14 mouse cellular contexts compared by ENCODE assay signal in genomic region chr14:122881699-122882098, GRCm38 (mm10). TPM values are rescaled to one million over a fixed set of nuclear protein-coding genes. Genes with fewer than 3 reads are reported as not detected.
DNase-seq lines count a peak whose midpoint lies in the region; ATAC-seq and TF ChIP-seq lines count a peak whose summit lies in the region.
"Had no signal": no experiment of that assay in that cellular context is flagged by ENCODE, and none has a peak within 500 bp of the region (broad histone marks: within the 10 kb centered on the region; RNA-seq: fewer than 3 reads in every experiment).

No protein-coding gene starts in this region.

- H3K27ac ChIP-seq in midbrain, embryonic 10.5 days (replicated peaks): peak overlapping the region; percentile 66
- H3K27ac ChIP-seq in midbrain, postnatal 0 days (ENCODE audit: low read depth, low read length): no peak overlapping the region
- H3K27ac ChIP-seq in forebrain, embryonic 16.5 days (ENCODE audit: low read length): peak overlapping the region; percentile 30; the same call in 1 of the 2 replicates
- 0 out of 2 replicates have a peak overlapping the region, but pooled peaks have one; percentile 7 for H3K27ac ChIP-seq in limb, embryonic 12.5 days
- H3K27ac ChIP-seq: stomach, embryonic 15.5 days had no signal

- no peak for DNase-seq in midbrain, embryonic 10.5 days (ENCODE audit: low spot score)
- no peak for DNase-seq in midbrain, postnatal 0 days (ENCODE audit: low spot score)
- DNase-seq in frontal cortex, postnatal 10 days (ENCODE audit: low spot score in 2 of 2): no peak
- DNase-seq in lung, adult 2 months: no peak
- DNase-seq in gastrocnemius, adult 8-10 months (ENCODE audit: low spot score in 2 of 2): no peak
- DNase-seq: gastrocnemius, postnatal 10 days; kidney, postnatal 14 days; liver; right cerebral cortex, postnatal 4 days; thymus, postnatal 25 days had no signal

- no peak overlapping the region for H3K4me3 ChIP-seq in midbrain, embryonic 10.5 days
- H3K4me3 ChIP-seq in midbrain, postnatal 0 days (ENCODE audit: low read depth, low read length): no peak overlapping the region
- H3K4me3 ChIP-seq in forebrain, embryonic 16.5 days (replicated peaks; ENCODE audit: low read length): no peak overlapping the region
- no peak overlapping the region for H3K4me3 ChIP-seq in limb, embryonic 12.5 days (replicated peaks)
- no peak overlapping the region for H3K4me3 ChIP-seq in lung, adult 2 months (replicated peaks; ENCODE audit: extremely low read depth, low read depth, low read length)
- H3K4me3 ChIP-seq: stomach, embryonic 15.5 days had no signal

- H3K36me3 ChIP-seq in midbrain, embryonic 10.5 days: no peaks in the 10 kb centered on the region
- no peaks in the 10 kb centered on the region for H3K36me3 ChIP-seq in midbrain, postnatal 0 days (ENCODE audit: insufficient read depth, low read length)
- H3K36me3 ChIP-seq in forebrain, embryonic 16.5 days (ENCODE audit: control insufficient read depth, insufficient read depth): no peaks in the 10 kb centered on the region
- H3K36me3 ChIP-seq in limb, embryonic 12.5 days: no peaks in the 10 kb centered on the region

- H3K9me3 ChIP-seq in midbrain, embryonic 10.5 days (replicated peaks): no peaks in the 10 kb centered on the region
- H3K9me3 ChIP-seq in midbrain, postnatal 0 days (ENCODE audit: low read length): no peaks in the 10 kb centered on the region
- no peaks in the 10 kb centered on the region for H3K9me3 ChIP-seq in forebrain, embryonic 16.5 days (ENCODE audit: control insufficient read depth, low read length)
- H3K9me3 ChIP-seq in limb, embryonic 12.5 days: no peaks in the 10 kb centered on the region
- H3K9me3 ChIP-seq: stomach, embryonic 15.5 days had no signal

- no peak for TF ChIP-seq CTCF in midbrain, postnatal 0 days (IDR thresholded peaks at IDR 0.05)
- TF ChIP-seq CTCF in lung, adult 2 months (IDR thresholded peaks at IDR 0.05; ENCODE audit: insufficient read depth, low read length): no peak

- ATAC-seq in midbrain, postnatal 0 days (ENCODE audit: low FRiP score): no peak
- ATAC-seq in forebrain, embryonic 16.5 days: no peak
- no peak for ATAC-seq in limb, embryonic 12.5 days (ENCODE audit: insufficient number of reproducible peaks, insufficient read depth, low FRiP score, low TSS enrichment, low read depth)

- H3K27me3 ChIP-seq in midbrain, embryonic 10.5 days (ENCODE audit: low read depth, poor library complexity, severe bottlenecking): peaks cover 3% of the 10 kb centered on the region; the same call in 1 of the 2 replicates
- no peaks in the 10 kb centered on the region for H3K27me3 ChIP-seq in midbrain, postnatal 0 days (ENCODE audit: insufficient read depth, low read length)
- peaks cover 6% of the 10 kb centered on the region; the same call in 1 of the 2 replicates for H3K27me3 ChIP-seq in forebrain, embryonic 16.5 days (replicated peaks; ENCODE audit: control insufficient read depth, insufficient read depth, low read length)
- H3K27me3 ChIP-seq in limb, embryonic 12.5 days: peaks cover 8% of the 10 kb centered on the region
- H3K27me3 ChIP-seq: stomach, embryonic 15.5 days had no signal

- peaks cover 30% of the 10 kb centered on the region for H3K4me1 ChIP-seq in midbrain, embryonic 10.5 days
- 0 out of 2 replicates have a peak, but pooled peaks cover 7% of the 10 kb centered on the region for H3K4me1 ChIP-seq in midbrain, postnatal 0 days (ENCODE audit: insufficient read depth, low read length)
- peaks cover 45% of the 10 kb centered on the region for H3K4me1 ChIP-seq in forebrain, embryonic 16.5 days (replicated peaks; ENCODE audit: control insufficient read depth, insufficient read depth, low read length)
- peaks cover 26% of the 10 kb centered on the region for H3K4me1 ChIP-seq in limb, embryonic 12.5 days (replicated peaks)
- no peaks in the 10 kb centered on the region for H3K4me1 ChIP-seq in lung, adult 2 months (ENCODE audit: control insufficient read depth, insufficient read depth, low read length)

- no peak overlapping the region for H3K9ac ChIP-seq in midbrain, postnatal 0 days (replicated peaks; ENCODE audit: low read length, poor library complexity, severe bottlenecking)
- H3K9ac ChIP-seq in forebrain, embryonic 16.5 days (replicated peaks; ENCODE audit: low read depth, low read length): no peak overlapping the region
- H3K9ac ChIP-seq in limb, embryonic 12.5 days (replicated peaks): no peak overlapping the region
- H3K9ac ChIP-seq: stomach, embryonic 15.5 days had no signal

- 71% methylated on average over 2 of the region's 2 CpGs for WGBS in midbrain, embryonic 10.5 days
- WGBS in midbrain, postnatal 0 days: 61% methylated on average over 2 of the region's 2 CpGs
- 76% methylated on average over 2 of the region's 2 CpGs for WGBS in forebrain, embryonic 16.5 days
- WGBS in limb, embryonic 12.5 days: 61% methylated on average over 2 of the region's 2 CpGs
- WGBS in lung, adult 2 months: 83% methylated on average over 2 of the region's 2 CpGs

- H3K4me2 ChIP-seq in midbrain, postnatal 0 days (ENCODE audit: low read depth, low read length, poor library complexity, severe bottlenecking): no peak overlapping the region
- H3K4me2 ChIP-seq in forebrain, embryonic 16.5 days (ENCODE audit: low read length): no peak overlapping the region
- no peak overlapping the region for H3K4me2 ChIP-seq in limb, embryonic 12.5 days
- H3K4me2 ChIP-seq: heart, embryonic 11.5 days; stomach, embryonic 15.5 days had no signal

- no peak for TF ChIP-seq POLR2A in lung, adult 2 months (IDR thresholded peaks at IDR 0.05; ENCODE audit: borderline replicate concordance, extremely low read depth, low read depth, low read length)

RNA-seq across cellular contexts. Expression of gene Ggact, which starts 31.9 kb away (rescaled TPM):
- polyA plus RNA-seq in midbrain, embryonic 10.5 days (2016; fragmentation: Nextera tagmentation; extraction: Ambion mirVana): 3.2 and 5.3 TPM in 2 replicates
- total RNA-seq in midbrain, postnatal 0 days (2014; rRNA removed): 23.3 and 24.2 TPM in 2 replicates
- 24.0 and 25.4 TPM in 2 replicates for polyA plus RNA-seq in midbrain, postnatal 0 days (2015; fragmentation: Nextera tagmentation; extraction: Ambion mirVana)
- 6.2 and 6.5 TPM in 2 replicates for polyA plus RNA-seq in forebrain, embryonic 16.5 days (2015; fragmentation: Nextera tagmentation; extraction: Ambion mirVana)
- 8.7 and 9.8 TPM in 2 replicates for polyA plus RNA-seq in limb, embryonic 12.5 days (2016; fragmentation: Nextera tagmentation; extraction: Ambion mirVana)
- polyA plus RNA-seq in lung, adult 2 months (2012; rRNA removed): 33.3 and 49.1 TPM in 2 replicates
- total RNA-seq in gastrocnemius, adult 8-10 months (2022): 10 to 100 TPM; 14.8 to 23.4 (median 18.3) TPM
